Mouse (Mus musculus): ENCODE results near the gene Vps52. TPM values are rescaled to one million over a fixed set of nuclear protein-coding genes. Genes with fewer than 3 reads are reported as not detected.

Gene Vps52
- polyA plus RNA-seq (2012): 45.7 and 47.0 TPM in 2 replicates

GRCm38 (mm10) chr17:33955555-33956214 is at the start of gene Vps52, which contains the start of gene Rps18:
Vps52 (plus strand) TSS chr17:33955812.
Rps18 (minus strand) TSS chr17:33956001.

GRCm38 (mm10) chr17:33909077-33909868 is 46.3 kb upstream of the Vps52 start, which contains the start of gene Daxx:
Daxx (plus strand) TSS chr17:33909414.

DNA sequence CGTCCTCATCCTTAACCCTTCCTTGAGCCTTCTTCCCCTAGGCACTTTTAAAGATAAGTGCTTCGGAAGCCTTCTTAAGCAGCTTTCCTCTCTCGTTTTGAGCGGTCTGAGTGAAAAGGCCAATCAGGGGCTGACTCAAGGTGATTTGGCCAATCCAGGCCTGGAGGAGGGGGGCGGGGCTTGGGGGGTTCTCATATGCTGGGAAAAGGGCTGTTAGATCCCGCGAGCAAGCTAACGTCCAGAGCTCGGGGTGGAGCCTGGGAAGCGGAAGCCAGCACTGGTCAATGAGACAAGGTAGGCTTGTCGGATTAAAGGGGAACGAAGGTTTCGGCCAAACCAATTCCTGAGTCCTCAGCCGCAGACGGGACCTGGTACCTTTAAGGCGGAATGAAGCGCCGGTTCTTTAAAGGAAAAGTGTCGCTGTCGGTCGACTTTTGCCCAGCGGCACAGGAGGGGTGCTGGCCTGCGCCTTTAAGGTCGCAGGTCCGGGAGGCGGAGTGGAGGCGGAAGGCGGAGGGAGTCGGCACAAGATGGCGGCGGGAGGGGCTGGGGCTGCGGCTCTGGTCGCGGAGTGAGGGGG is 39.9 kb upstream of the Vps52 start, which contains the start of the genes Tapbp and Zbtb22:
Tapbp (plus strand) TSS at position 229 of the 580 bp plus-strand sequence.
Zbtb22 (plus strand) TSS at position 234 of the 580 bp plus-strand sequence.

DNA sequence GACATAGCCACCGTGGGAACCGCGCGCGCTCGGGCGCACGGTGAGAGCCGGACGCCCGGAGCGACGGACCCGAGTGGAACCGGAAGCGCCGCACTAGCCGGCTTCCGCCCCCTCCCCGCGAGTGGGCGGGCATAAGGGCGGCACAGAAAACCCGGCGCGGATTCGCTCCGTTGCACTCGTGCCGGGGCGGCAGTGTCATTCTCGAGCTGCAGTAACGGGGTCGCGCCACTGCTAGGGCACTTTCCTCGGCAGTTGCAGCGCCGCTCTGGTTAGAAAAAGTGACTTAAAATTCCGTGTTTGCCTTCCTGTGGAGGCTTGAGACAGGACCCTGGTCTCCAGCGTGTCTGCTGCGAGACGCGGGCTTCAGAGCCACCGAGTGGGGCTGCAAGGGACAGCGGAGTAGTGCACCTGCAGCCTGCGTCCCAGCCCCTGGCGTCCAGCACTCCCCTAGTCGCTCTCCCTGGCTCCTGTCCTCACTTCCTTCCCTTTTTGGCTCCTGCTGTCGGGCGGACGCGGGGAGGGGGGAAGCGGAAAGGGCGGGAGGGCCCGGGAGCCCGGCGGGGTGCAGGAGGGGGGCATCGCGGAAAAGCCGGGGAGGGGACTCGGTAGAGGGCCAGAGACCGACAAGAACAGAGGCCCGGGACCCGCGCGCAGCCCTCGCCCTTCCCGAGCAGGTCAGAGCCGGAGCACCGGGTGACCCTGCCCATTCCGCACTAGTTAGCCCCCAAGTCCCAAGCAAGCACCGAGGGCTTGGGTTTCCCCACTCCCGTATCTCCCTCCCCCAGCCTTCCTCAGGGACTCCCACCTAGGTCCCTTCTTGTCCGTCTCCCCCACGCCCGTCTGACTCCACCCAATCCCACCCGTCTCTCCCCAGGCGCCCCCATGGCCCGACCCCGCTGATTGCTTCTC is 26.0 kb upstream of the Vps52 start, which contains the start of gene Rgl2:
Rgl2 (plus strand) TSS at position 173 of the 909 bp plus-strand sequence.

DNA sequence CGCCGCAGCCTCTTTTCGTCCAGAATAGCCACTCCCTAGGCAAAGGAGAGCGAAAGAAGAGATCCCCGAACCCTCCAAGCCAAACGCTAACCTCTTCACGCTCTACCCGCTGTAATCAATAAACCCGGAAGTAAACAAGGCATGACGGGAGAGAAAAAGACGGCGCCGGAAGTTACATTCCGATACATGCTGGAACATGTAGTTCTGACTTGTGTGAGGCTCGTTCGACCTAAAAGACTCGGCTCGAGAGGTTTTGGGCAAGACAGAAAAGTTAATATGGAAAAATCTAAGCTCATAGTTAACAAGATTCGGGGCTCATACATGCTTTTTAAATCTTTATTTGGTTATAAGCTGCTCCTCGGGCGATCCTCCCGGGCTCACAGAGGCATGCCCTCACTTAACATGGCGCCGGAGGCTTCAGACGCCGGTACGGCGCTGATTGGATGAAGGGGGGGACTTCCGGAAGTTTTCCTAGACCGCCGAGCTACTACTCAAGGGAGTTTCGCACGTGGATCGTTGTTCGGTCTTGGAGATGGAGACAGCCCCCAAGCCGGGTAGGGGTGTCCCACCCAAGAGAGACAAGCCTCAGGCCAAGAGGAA is 15.3 kb upstream of the Vps52 start, which contains the start of the genes Pfdn6 and Wdr46:
Pfdn6 (minus strand) TSS at position 138 of the 600 bp plus-strand sequence.
Wdr46 (plus strand) TSS at position 455 of the 600 bp plus-strand sequence.

DNA sequence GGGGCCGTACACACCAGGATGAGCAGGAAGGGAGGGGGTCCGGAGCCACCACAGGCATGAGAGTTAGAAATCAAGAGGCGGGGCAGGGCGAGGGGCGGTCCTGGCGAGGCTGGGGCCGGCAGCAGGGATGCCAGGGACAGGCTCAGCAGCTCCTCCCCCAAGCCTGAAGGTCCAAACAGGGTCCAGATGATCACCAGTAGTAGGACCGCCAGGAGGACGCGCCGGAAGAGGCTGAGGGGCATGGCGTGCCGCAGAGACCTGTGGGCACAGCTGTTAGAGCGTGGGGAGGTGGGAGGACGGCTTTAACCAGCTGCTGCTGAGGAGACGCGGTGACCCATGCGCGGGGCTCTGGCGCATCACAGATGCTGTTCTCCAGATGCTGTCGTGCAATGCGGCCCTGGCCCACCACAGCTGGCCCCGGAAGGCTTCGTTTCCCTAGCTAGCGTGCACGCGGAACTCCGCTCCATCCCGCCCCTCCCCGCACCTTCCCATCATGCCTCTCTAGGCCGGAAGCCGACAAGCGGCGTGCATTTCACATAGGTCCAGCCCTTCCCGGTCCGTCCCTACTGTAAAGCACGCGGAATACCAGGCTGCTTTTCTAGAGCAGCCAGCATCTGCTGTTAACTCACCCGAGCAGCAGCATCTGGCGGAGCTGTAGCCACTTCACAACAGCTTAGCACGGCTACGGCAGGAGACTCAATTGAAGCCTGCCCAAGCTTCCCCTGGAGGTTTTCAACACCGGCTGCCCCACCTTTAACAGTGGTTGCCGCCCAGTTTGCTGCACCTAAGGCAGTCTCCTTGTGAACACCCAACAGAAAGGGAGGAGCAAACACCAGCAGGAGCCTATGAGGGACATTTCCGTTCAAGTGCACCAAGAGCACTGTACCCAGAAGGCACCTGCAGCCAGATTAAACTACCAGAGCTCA is 4.3 kb upstream of the Vps52 start, which contains the start of gene B3galt4:
B3galt4 (minus strand) TSS at position 468 of the 926 bp plus-strand sequence.

DNA sequence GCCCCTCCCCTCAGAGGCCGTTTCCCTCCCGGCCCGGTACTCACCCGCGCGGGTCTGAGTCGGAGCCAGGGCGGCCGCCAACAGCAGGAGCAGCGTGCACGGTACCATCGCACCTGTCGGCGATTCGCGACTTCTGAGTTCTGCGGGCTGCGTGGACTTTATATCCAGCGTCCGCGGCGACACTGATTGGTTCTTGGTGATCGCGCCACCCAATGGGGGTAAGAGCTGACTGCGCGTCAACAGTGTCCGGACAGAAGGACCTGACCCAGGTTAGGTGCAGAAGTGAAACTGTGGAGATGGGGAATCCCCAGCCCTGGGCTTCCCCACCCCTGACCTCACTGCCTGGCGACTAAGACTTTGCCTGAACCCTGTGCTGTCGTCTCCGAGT is 44.5 kb downstream of the Vps52 start, which contains the start of gene H2-K1:
H2-K1 (minus strand) TSS at position 198 of the 388 bp plus-strand sequence.

Other genes starting within 250 kb of the Vps52 start
- gene March2, start 237.1 kb upstream of the Vps52 start, polyA plus RNA-seq (2012): 16.8 and 20.2 TPM in 2 replicates
- 161 and 162 TPM in 2 replicates for gene Rab11b, start 195.3 kb upstream of the Vps52 start, polyA plus RNA-seq (2012)
- gene Angptl4, start 174.0 kb upstream of the Vps52 start, polyA plus RNA-seq (2012): 4.6 and 5.9 TPM in 2 replicates
- 2.8 and 2.9 TPM in 2 replicates for gene Kank3, start 145.3 kb upstream of the Vps52 start, polyA plus RNA-seq (2012)
- 7,027 and 8,316 TPM in 2 replicates for gene Rps28, start 131.2 kb upstream of the Vps52 start, polyA plus RNA-seq (2012)
- gene Ndufa7, start 131.2 kb upstream of the Vps52 start, polyA plus RNA-seq (2012): 544 and 641 TPM in 2 replicates
- gene Cd320, start 112.7 kb upstream of the Vps52 start, polyA plus RNA-seq (2012): 21.7 and 28.1 TPM in 2 replicates
- gene Gm7029, start 82.0 kb upstream of the Vps52 start, polyA plus RNA-seq (2012): not detected in 2 replicates
- gene Kifc1, start 65.2 kb upstream of the Vps52 start, polyA plus RNA-seq (2012): 46.4 and 49.9 TPM in 2 replicates
- 0.67 and 1.0 TPM in 2 replicates for gene Platr17, start 50.7 kb upstream of the Vps52 start, polyA plus RNA-seq (2012)
- gene Daxx, start 46.4 kb upstream of the Vps52 start, polyA plus RNA-seq (2012): 45.6 and 53.3 TPM in 2 replicates
- 748 and 750 TPM in 2 replicates for gene Tapbp, start 39.9 kb upstream of the Vps52 start, polyA plus RNA-seq (2012)
- gene Zbtb22, start 39.9 kb upstream of the Vps52 start, polyA plus RNA-seq (2012): 54.2 and 58.7 TPM in 2 replicates
- gene Rgl2, start 26.3 kb upstream of the Vps52 start, polyA plus RNA-seq (2012): 300 and 303 TPM in 2 replicates
- gene Pfdn6, start 15.5 kb upstream of the Vps52 start, polyA plus RNA-seq (2012): 332 and 390 TPM in 2 replicates
- gene Wdr46, start 15.2 kb upstream of the Vps52 start, polyA plus RNA-seq (2012): 131 and 141 TPM in 2 replicates
- gene B3galt4, start 4.3 kb upstream of the Vps52 start, polyA plus RNA-seq (2012): 12.5 and 21.8 TPM in 2 replicates
- gene Rps18, start 189 bp downstream of the Vps52 start, polyA plus RNA-seq (2012): 788 and 958 TPM in 2 replicates
- 2,707 and 3,834 TPM in 2 replicates for gene H2-K1, start 44.5 kb downstream of the Vps52 start, polyA plus RNA-seq (2012)
- gene Ring1, start 68.9 kb downstream of the Vps52 start, polyA plus RNA-seq (2012): 50.5 and 69.1 TPM in 2 replicates
- gene H2-Ke6, start 72.2 kb downstream of the Vps52 start, polyA plus RNA-seq (2012): 73.4 and 93.4 TPM in 2 replicates
- 124 and 129 TPM in 2 replicates for gene Slc39a7, start 75.9 kb downstream of the Vps52 start, polyA plus RNA-seq (2012)
- gene Rxrb, start 76.0 kb downstream of the Vps52 start, polyA plus RNA-seq (2012): 259 and 275 TPM in 2 replicates
- gene Col11a2, start 83.6 kb downstream of the Vps52 start, polyA plus RNA-seq (2012): 18.1 and 22.9 TPM in 2 replicates
- 18.9 and 21.5 TPM in 2 replicates for gene H2-Oa, start 136.5 kb downstream of the Vps52 start, polyA plus RNA-seq (2012)
- 87.7 and 91.4 TPM in 2 replicates for gene H2-DMa, start 163.7 kb downstream of the Vps52 start, polyA plus RNA-seq (2012)
- gene Brd2, start 166.8 kb downstream of the Vps52 start, polyA plus RNA-seq (2012): 509 and 540 TPM in 2 replicates
- gene H2-DMb2, start 187.5 kb downstream of the Vps52 start, polyA plus RNA-seq (2012): 3.6 and 4.5 TPM in 2 replicates
- gene H2-DMb1, start 197.3 kb downstream of the Vps52 start, polyA plus RNA-seq (2012): 42.5 and 51.0 TPM in 2 replicates
- gene Tap1, start 231.7 kb downstream of the Vps52 start, polyA plus RNA-seq (2012): 141 TPM in 2 replicates
- 78.2 and 85.0 TPM in 2 replicates for gene Psmb9, start 232.0 kb downstream of the Vps52 start, polyA plus RNA-seq (2012)
- 393 and 403 TPM in 2 replicates for gene Psmb8, start 241.9 kb downstream of the Vps52 start, polyA plus RNA-seq (2012)
- gene Tap2, start 247.7 kb downstream of the Vps52 start, polyA plus RNA-seq (2012): 218 and 296 TPM in 2 replicates